Mouse (Mus musculus) bone marrow macrophage, adult 2 months (primary cell): Measurements from ENCODE around the gene Fbxl17.

Experiments used
- CTCF ChIP-seq: IDR thresholded peaks from 2 replicates; pipeline ENCODE4 v1.5.1; 2012; ENCODE audit warnings: low read depth, mild to moderate bottlenecking, low read length, moderate library complexity
- POLR2A ChIP-seq: IDR thresholded peaks from 2 replicates; pipeline ENCODE4 v1.6.1; 2012; ENCODE audit warnings: mild to moderate bottlenecking, low read depth, low read length, borderline replicate concordance

DNA sequence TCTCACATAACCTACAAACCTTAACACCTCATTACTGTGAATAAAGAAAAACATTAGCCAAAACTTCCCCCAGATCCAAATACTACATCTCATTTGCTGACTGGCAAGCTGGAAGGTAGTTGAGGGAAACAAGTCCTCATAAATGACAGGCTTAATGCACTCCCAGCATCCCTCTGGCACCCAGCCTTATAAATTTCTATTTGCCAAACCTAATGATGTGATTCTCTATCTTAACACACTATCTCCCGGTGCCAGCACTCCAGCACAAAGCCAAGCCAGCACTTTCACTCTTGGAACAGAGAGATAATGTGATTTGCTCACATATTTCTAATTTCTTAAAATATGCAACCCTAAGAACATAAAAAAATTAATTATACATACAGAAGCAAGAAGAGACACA is 34.6 kb downstream of the Fbxl17 start:
- TF ChIP-seq CTCF (no peak), POLR2A (no peak)
